Mouse (Mus musculus) urinary bladder, postnatal 36 days (tissue): ENCODE measurements at regions not wholly inside any gene's neighbourhood (a gene's known extent, or its start where the extent isn't known, plus 50 kb on each side); places are given as distances from the start of the nearest gene placed in this dataset.
A peak's percentile ranks its signal among the peaks of the same experiment; 100 is the strongest.

Experiments used
- DNase-seq, 2 experiments: peaks; one replicate each; pipeline ENCODE4 v3.0.0; 2022; ENCODE audit warnings: low spot score in 2 of 2, mixed read lengths in 1 of 2

DNA sequence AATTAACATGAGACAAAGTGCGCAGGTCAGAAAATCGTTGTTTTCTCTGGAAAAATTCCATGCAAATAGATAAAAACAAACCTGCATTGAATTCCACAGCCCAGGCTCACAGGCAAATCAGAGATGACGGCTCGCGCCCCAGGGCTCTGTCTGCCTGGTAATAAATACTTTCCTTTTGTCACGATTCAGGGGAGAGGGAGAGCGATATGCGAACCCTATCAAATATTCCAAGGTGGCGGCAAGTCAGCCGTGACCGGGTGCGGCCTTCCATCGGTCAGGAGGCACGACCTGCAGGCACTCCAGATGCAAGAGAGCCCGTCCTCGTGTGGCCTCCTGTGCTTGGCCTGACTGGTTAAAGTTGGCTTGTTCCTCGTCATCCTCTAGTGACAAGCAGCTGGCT, 94.5 kb upstream of the Gsc start:
- no peak for DNase-seq

- no peak for DNase-seq
Measured at GRCm38 (mm10) chr12:104562961-104563360, 89.8 kb upstream of the Gsc start.

DNA sequence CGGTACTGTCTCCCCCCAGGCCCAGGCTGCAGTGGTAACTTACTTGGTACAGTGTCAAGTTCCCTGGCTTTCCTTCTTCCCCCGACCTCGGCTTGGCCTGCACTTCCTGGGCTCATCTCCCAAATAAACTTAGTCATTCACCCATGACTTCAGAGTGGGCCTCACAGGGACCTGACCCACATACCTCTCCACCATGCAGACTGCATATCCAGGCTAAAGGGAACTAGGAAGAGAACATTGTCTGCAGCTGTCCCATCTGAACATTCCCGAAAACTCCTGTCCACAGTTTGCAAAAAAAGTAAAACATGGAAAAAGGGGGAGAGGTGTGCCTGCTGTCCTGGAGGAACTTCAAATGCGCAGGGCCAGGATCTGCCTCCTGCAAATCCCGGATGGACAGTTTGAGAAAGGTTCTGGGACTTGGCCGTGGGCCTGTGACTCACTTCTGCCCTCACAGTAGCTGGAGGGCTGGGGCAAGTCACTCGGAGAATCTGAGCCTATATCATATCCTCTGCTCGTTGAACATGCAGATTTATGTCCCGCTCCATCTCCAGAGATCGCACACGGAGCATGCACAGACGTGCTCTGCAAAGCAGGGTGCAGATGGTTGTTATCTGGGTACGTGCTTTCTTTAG, 87.9 kb upstream of the Gsc start:
- DNase-seq, result no peak

DNA sequence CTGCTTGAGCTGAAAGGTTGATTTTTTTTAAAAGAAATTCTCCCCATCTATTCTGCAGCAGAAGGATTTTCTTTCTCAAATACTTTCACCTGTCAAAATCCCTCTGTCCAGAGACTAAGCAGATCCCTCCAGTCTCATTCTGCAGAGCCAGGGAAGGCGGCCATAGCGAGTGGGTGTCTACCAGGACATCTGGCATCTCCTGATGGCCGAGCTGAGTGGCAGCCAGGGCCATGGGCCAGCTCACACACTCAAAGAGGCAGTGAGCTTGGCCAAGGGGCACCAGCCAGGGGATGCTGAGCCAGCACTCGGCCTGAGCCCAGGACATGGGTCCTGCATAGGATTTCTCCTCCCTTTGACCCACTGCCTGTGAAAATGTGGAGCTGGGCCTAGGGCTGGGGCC, 84.6 kb upstream of the Gsc start:
- peak in 1 of 2 experiments; percentile 57 for DNase-seq

- DNase-seq, result no peak
Measured at GRCm38 (mm10) chr12:104557307-104557706, 84.2 kb upstream of the Gsc start.

DNA sequence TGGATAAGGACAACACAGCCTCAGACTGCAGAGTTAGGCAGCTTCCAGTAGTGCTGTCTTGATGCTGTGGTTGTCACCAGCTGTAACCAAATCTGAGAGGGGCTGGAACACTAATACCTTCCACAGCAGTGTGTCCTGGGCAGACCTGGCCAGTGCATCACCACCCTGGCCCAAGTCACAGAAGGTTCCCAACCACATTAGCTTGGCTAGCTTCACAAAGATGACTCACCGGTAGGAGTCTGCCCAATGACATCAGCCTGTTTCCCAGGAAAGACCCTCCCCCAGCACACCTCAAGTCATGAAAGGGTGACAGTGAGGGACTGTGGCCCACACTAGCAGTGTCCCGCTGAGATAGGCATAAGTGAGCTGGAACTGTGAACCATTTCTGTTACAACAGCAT, 75.5 kb upstream of the Gsc start:
- no peak for DNase-seq

GRCm38 (mm10) chr12:104547561-104547960, 74.4 kb upstream of the Gsc start:
- no peak for DNase-seq

DNA sequence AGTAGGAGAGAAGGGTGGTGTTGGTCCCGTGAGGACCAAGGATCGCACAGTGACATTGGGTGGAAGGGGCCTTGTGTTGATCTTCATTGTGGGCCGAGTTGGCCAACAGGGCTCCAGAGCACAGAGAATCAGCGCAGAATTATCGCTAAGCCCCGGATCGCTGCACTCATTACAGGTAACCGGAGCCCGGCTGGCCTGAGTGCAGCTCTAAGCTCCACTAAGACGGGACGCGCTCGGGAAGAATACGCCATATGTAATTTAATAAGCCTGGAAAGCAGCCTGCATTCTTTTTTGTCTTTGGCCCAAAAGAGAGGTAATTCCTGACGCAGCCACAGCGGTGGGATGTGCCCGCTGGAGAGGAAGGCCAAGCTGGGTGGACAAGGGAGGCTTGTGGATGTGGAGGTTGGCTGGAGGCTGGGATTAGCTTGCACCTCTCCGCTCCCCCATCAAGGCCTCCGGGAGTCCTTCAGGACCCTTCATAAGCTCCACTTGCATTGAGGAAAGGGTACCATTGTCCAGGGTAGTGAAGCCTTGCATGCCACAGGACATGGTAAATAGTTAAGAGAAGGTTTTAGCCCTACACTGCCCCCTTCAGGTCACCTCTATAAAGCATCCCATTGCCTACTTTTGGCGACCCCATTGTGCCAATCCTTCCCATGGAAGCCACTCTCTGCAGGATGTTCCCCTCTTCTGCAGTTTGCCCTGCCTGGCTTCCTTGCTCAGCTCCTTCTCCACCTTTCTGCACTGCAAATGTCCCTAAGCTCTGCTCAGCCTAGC, 73.1 kb upstream of the Gsc start:
- no peak for DNase-seq

DNA sequence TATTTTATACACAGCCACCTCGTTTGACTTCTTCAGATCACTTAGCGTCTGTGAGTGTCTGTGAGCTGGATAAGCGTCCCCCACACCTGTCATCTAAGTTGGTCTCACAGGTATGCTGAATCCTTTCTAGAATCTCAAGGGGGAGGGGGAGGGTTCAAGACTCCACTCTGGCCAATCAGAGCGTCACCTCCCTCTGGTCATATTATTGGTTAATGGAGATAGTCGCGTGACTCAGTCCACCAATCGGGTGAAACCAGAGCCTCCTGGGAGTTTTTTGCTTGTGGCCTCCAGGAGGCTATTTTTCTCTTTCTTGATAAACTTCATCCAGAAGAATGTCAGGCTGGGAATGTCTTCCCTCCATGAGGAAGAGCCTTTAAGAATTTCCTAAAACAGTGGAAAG, 66.8 kb upstream of the Gsc start:
- no peak for DNase-seq

- DNase-seq, result no peak
Measured at GRCm38 (mm10) chr12:104538436-104538835, 65.3 kb upstream of the Gsc start.

DNA sequence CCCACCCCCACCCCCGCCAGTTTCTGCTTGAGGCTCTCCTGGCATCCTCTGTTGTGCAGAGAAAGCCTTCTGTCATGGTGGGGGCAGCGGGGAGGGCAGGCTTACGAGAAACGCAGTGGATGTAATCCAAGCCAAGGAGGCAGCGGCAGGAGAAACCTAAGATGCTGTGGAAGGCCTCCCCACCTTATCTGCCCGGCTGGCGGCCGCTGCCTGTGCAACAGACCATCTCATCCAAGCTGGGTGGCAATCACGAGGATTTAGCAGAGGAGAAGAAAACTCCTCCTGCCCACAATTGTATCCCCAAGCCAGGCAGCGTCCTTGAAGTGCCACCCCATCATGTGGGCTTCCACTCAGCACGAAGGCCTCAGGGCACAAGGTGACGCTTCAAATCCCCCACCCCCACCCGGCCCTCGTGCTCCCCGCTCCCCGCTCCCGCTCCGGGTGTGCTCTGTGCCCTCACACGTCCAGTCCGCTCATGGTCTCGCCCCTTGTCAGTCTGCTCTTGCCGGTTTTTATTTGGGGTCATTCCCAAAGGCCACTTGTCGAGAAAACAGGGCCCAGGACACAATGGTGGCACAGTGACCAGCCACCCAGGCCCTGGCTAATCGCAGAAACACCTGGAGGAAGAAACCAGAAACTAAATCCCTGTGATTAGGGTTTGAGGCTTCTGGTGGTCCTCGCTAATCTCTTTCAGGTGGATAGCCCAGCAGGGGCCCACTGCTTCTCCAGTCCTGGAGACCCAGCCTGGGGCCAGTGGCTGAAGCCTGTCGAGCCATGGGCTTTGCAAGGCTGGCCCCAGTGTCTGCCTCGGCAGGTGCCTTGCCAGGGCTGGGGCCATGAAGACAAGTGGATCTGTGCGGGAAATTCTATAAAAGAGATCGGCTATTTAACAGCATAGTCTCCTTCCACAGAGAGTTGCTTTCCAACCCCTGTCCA, 58.6 kb upstream of the Gsc start:
- DNase-seq, result no peak

DNA sequence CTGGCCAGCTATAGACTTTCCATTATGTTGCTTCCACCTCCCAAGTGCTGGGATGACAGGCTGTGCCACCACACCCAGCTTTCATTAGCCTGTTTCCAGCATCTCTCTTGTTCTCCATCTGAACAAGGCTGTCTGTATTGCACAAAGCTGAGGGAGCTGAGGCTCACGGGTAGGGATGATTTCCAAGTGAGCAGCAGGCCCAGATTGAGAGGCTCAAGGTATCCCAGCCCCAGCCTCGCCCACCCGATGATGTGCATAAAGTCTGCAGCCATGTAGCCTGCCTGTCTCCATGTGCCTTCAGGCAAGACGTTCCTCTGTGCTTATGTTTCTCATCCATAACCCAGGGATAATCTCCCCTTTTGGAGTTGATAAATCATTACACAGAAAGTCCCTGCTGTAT, 57.5 kb upstream of the Gsc start:
- DNase-seq, result no peak
